Mouse (Mus musculus): ENCODE results near the gene Zfp148. TPM values are rescaled to one million over a fixed set of nuclear protein-coding genes. Genes with fewer than 3 reads are reported as not detected.

The Zfp148 gene
- polyA plus RNA-seq, 1 experiment from 2014 or later, result 59.3 TPM

GRCm38 (mm10) chr16:33344379-33344778 is 36.3 kb upstream of the Zfp148 start:
- WGBS, result 55% methylated on average over 9 of the region's 9 CpGs
- Histone ChIP-seq H3K36me3 (ENCODE audit: control insufficient read depth, insufficient read depth, low read length) (no peaks in the 10 kb centered on the region), H3K27me3 (ENCODE audit: control insufficient read depth, insufficient read depth, low read length) (no peaks in the 10 kb centered on the region), H3K4me3 (ENCODE audit: low read length) (no peak overlapping the region), H3K4me2 (replicated peaks; ENCODE audit: low read depth, low read length) (no peak overlapping the region), H3K9me3 (ENCODE audit: control insufficient read depth, low read length) (no peaks in the 10 kb centered on the region), H3K27ac (ENCODE audit: low read depth, low read length) (no peak overlapping the region), H3K9ac (ENCODE audit: low read depth, low read length) (no peak overlapping the region), H3K4me1 (ENCODE audit: control insufficient read depth, insufficient read depth, low read length) (no peaks in the 10 kb centered on the region; the same call in 1 of the 2 replicates)
- no peak for ATAC-seq (ENCODE audit: low FRiP score, low TSS enrichment)

DNA sequence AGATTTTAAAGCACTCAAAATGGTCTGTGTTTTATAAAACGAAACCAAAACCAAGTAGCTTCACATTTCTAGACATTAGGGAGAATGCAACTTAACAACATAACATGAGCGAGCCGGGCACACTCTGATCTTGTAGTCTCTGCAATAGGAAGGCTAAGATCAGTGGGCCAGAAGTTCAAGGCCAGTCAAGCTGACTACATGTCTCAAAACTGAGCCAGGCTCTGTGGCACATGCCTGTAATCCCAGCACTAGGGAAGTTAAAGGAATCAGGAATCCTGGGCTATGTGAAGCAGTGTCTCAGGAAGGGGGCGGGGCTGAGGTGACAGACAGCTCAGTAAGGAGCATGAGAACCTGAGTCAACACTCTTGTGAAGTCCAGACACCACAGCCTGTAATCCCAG is 35.8 kb upstream of the Zfp148 start:
- no peak overlapping the region for H3K27ac ChIP-seq (ENCODE audit: low read depth, low read length)
- no peaks in the 10 kb centered on the region for H3K9me3 ChIP-seq (ENCODE audit: control insufficient read depth, low read length)
- H3K4me2 ChIP-seq (replicated peaks; ENCODE audit: low read depth, low read length), result no peak overlapping the region
- H3K27me3 ChIP-seq (ENCODE audit: control insufficient read depth, insufficient read depth, low read length), result no peaks in the 10 kb centered on the region
- H3K36me3 ChIP-seq (ENCODE audit: control insufficient read depth, insufficient read depth, low read length), result no peaks in the 10 kb centered on the region
- no peak overlapping the region for H3K9ac ChIP-seq (ENCODE audit: low read depth, low read length)
- H3K4me3 ChIP-seq (ENCODE audit: low read length), result no peak overlapping the region
- ATAC-seq (ENCODE audit: low FRiP score, low TSS enrichment), result no peak
- WGBS, result 83% methylated on average over 4 of the region's 4 CpGs
- H3K4me1 ChIP-seq (ENCODE audit: control insufficient read depth, insufficient read depth, low read length), result no peaks in the 10 kb centered on the region; the same call in 1 of the 2 replicates

GRCm38 (mm10) chr16:33346376-33346775 is 34.3 kb upstream of the Zfp148 start:
- no peak for ATAC-seq (ENCODE audit: low FRiP score, low TSS enrichment)
- 60% methylated on average over 3 of the region's 3 CpGs for WGBS
- no peak overlapping the region for H3K27ac ChIP-seq (ENCODE audit: low read depth, low read length)

GRCm38 (mm10) chr16:33347134-33347533 is 33.5 kb upstream of the Zfp148 start:
- WGBS, result 63% methylated on average over 5 of the region's 5 CpGs
- ATAC-seq (ENCODE audit: low FRiP score, low TSS enrichment), result no peak
- no peak overlapping the region for H3K27ac ChIP-seq (ENCODE audit: low read depth, low read length)
- H3K36me3 ChIP-seq (ENCODE audit: control insufficient read depth, insufficient read depth, low read length), result no peaks in the 10 kb centered on the region
- no peak overlapping the region for H3K4me2 ChIP-seq (replicated peaks; ENCODE audit: low read depth, low read length)
- no peaks in the 10 kb centered on the region; the same call in 1 of the 2 replicates for H3K4me1 ChIP-seq (ENCODE audit: control insufficient read depth, insufficient read depth, low read length)
- no peaks in the 10 kb centered on the region for H3K9me3 ChIP-seq (ENCODE audit: control insufficient read depth, low read length)
- no peaks in the 10 kb centered on the region for H3K27me3 ChIP-seq (ENCODE audit: control insufficient read depth, insufficient read depth, low read length)
- no peak overlapping the region for H3K4me3 ChIP-seq (ENCODE audit: low read length)
- H3K9ac ChIP-seq (ENCODE audit: low read depth, low read length), result no peak overlapping the region

More at GRCm38 (mm10) chr16:33346376-33346775, 34.3 kb upstream of the Zfp148 start:
- no peak overlapping the region for H3K4me3 ChIP-seq (ENCODE audit: low read length)
- no peaks in the 10 kb centered on the region for H3K9me3 ChIP-seq (ENCODE audit: control insufficient read depth, low read length)
- H3K4me1 ChIP-seq (ENCODE audit: control insufficient read depth, insufficient read depth, low read length), result no peaks in the 10 kb centered on the region; the same call in 1 of the 2 replicates
- no peaks in the 10 kb centered on the region for H3K36me3 ChIP-seq (ENCODE audit: control insufficient read depth, insufficient read depth, low read length)
- H3K4me2 ChIP-seq (replicated peaks; ENCODE audit: low read depth, low read length), result no peak overlapping the region
- no peaks in the 10 kb centered on the region for H3K27me3 ChIP-seq (ENCODE audit: control insufficient read depth, insufficient read depth, low read length)
- no peak overlapping the region for H3K9ac ChIP-seq (ENCODE audit: low read depth, low read length)

- ATAC-seq (ENCODE audit: low FRiP score, low TSS enrichment), result no peak
- Histone ChIP-seq H3K9me3 (ENCODE audit: control insufficient read depth, low read length) (no peaks in the 10 kb centered on the region), H3K27ac (ENCODE audit: low read depth, low read length) (no peak overlapping the region), H3K36me3 (ENCODE audit: control insufficient read depth, insufficient read depth, low read length) (no peaks in the 10 kb centered on the region), H3K27me3 (ENCODE audit: control insufficient read depth, insufficient read depth, low read length) (no peaks in the 10 kb centered on the region), H3K9ac (ENCODE audit: low read depth, low read length) (no peak overlapping the region), H3K4me2 (replicated peaks; ENCODE audit: low read depth, low read length) (no peak overlapping the region), H3K4me3 (ENCODE audit: low read length) (no peak overlapping the region), H3K4me1 (ENCODE audit: control insufficient read depth, insufficient read depth, low read length) (no peaks in the 10 kb centered on the region)
- 63% methylated on average over 6 of the region's 6 CpGs for WGBS
Observed at GRCm38 (mm10) chr16:33357805-33358204, 22.8 kb upstream of the Zfp148 start.

- 88% methylated on average over 6 of the region's 6 CpGs for WGBS
- no peak for ATAC-seq (ENCODE audit: low FRiP score, low TSS enrichment)
Observed at GRCm38 (mm10) chr16:33365772-33366171, 14.9 kb upstream of the Zfp148 start.

GRCm38 (mm10) chr16:33368632-33369031 is 12.0 kb upstream of the Zfp148 start:
- no peak for ATAC-seq (ENCODE audit: low FRiP score, low TSS enrichment)
- H3K36me3 ChIP-seq (ENCODE audit: control insufficient read depth, insufficient read depth, low read length), result no peaks in the 10 kb centered on the region

More at GRCm38 (mm10) chr16:33365772-33366171, 14.9 kb upstream of the Zfp148 start:
- Histone ChIP-seq H3K27ac (ENCODE audit: low read depth, low read length) (no peak overlapping the region), H3K9ac (ENCODE audit: low read depth, low read length) (no peak overlapping the region), H3K36me3 (ENCODE audit: control insufficient read depth, insufficient read depth, low read length) (no peaks in the 10 kb centered on the region), H3K4me1 (ENCODE audit: control insufficient read depth, insufficient read depth, low read length) (no peaks in the 10 kb centered on the region), H3K9me3 (ENCODE audit: control insufficient read depth, low read length) (no peaks in the 10 kb centered on the region), H3K27me3 (ENCODE audit: control insufficient read depth, insufficient read depth, low read length) (no peaks in the 10 kb centered on the region), H3K4me3 (ENCODE audit: low read length) (no peak overlapping the region), H3K4me2 (replicated peaks; ENCODE audit: low read depth, low read length) (no peak overlapping the region)

DNA sequence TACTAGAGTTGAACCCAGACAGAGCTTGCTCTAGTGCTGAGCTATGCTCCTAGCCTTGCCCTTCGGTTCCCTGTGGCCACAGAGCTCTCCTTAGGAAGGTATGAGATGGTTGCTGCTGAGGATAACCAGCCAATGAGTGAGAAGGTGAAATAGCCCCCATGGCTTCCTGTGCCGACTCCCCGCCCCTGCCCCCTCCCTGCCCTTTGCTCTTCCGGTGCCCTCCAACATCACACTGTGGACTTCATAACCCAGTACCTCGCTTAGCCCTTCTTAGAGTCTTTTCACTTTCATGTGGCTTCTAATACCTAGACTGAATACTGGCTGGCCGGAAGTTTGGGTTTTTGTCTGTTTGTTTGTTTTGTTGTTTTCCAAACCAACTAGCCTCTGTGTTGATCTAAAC is 9.8 kb upstream of the Zfp148 start:
- Histone ChIP-seq H3K4me1 (ENCODE audit: control insufficient read depth, insufficient read depth, low read length) (no peaks in the 10 kb centered on the region), H3K27ac (ENCODE audit: low read depth, low read length) (no peak overlapping the region), H3K27me3 (ENCODE audit: control insufficient read depth, insufficient read depth, low read length) (no peaks in the 10 kb centered on the region), H3K4me2 (replicated peaks; ENCODE audit: low read depth, low read length) (no peak overlapping the region), H3K36me3 (ENCODE audit: control insufficient read depth, insufficient read depth, low read length) (no peaks in the 10 kb centered on the region), H3K9me3 (ENCODE audit: control insufficient read depth, low read length) (no peaks in the 10 kb centered on the region), H3K4me3 (ENCODE audit: low read length) (no peak overlapping the region), H3K9ac (ENCODE audit: low read depth, low read length) (no peak overlapping the region)
- WGBS, result 44% methylated on average over 6 of the region's 6 CpGs
- no peak for ATAC-seq (ENCODE audit: low FRiP score, low TSS enrichment)

More at GRCm38 (mm10) chr16:33368632-33369031, 12.0 kb upstream of the Zfp148 start:
- 76% methylated on average over 3 of the region's 3 CpGs for WGBS
- Histone ChIP-seq H3K4me1 (ENCODE audit: control insufficient read depth, insufficient read depth, low read length) (no peaks in the 10 kb centered on the region), H3K4me3 (ENCODE audit: low read length) (no peak overlapping the region), H3K9ac (ENCODE audit: low read depth, low read length) (no peak overlapping the region), H3K27ac (ENCODE audit: low read depth, low read length) (no peak overlapping the region), H3K27me3 (ENCODE audit: control insufficient read depth, insufficient read depth, low read length) (no peaks in the 10 kb centered on the region), H3K4me2 (replicated peaks; ENCODE audit: low read depth, low read length) (no peak overlapping the region), H3K9me3 (ENCODE audit: control insufficient read depth, low read length) (no peaks in the 10 kb centered on the region)

DNA sequence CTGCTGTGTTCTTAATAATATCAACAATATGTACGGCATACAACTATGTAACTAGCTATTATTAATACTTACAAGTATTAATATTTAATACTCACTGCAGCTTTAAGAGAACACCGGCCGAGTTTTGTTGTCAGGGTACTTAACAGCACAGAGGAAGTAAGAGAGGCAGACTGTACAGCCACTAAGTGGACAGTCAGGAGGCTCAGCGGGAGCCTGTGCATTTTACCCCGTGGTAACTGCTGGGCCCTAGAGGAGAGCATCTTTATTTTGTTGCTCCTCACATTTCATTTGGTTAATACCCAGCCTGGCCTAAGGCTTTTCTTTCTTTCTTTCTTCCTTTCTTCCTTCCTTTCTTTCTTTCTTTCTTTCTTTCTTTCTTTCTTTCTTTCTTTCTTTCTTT is 8.0 kb upstream of the Zfp148 start:
- 70% methylated on average over 5 of the region's 5 CpGs for WGBS
- H3K27me3 ChIP-seq (ENCODE audit: control insufficient read depth, insufficient read depth, low read length), result no peaks in the 10 kb centered on the region
- no peaks in the 10 kb centered on the region for H3K4me1 ChIP-seq (ENCODE audit: control insufficient read depth, insufficient read depth, low read length)
- no peak overlapping the region for H3K27ac ChIP-seq (ENCODE audit: low read depth, low read length)
- ATAC-seq (ENCODE audit: low FRiP score, low TSS enrichment), result no peak
- no peak overlapping the region for H3K4me2 ChIP-seq (replicated peaks; ENCODE audit: low read depth, low read length)
- H3K36me3 ChIP-seq (ENCODE audit: control insufficient read depth, insufficient read depth, low read length), result no peaks in the 10 kb centered on the region
- no peak overlapping the region for H3K4me3 ChIP-seq (ENCODE audit: low read length)
- no peaks in the 10 kb centered on the region for H3K9me3 ChIP-seq (ENCODE audit: control insufficient read depth, low read length)
- H3K9ac ChIP-seq (ENCODE audit: low read depth, low read length), result no peak overlapping the region
